Mouse (Mus musculus): Measurements from ENCODE around the gene Cyp1a1. TPM values are rescaled to one million over a fixed set of nuclear protein-coding genes. Genes with fewer than 3 reads are reported as not detected.

The Cyp1a1 gene
- total and polyA plus RNA-seq, 2 experiments from 2014 or later = 0.05 TPM; not detected in 1

DNA sequence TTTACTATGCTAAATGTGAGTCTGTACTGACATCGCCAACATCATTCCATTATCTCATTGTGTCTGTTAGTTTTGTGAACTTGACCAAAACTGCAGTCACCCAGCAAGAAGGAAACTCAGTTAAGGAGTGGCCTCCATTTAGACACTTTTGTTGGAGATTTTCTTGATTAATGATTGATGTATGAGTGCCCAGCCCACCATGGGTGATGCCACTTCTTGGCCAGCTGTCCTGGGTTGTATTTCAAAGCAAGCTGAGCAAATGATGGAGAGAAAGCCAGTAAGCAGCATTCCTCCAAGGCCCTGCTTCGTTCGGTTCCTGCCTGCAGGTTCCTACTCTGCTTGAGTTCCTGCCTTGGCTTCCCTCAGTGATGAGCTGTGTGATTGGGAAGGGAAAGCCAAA lies 33.0 kb downstream of the Cyp1a1 start:
- no peak for ATAC-seq (ENCODE audit: insufficient read depth, low read depth)
- Histone ChIP-seq H3K9me3 (replicated peaks; ENCODE audit: control insufficient read depth, low read length) (no peaks in the 10 kb centered on the region), H3K27me3 (ENCODE audit: control insufficient read depth, insufficient read depth, low read length) (no peaks in the 10 kb centered on the region), H3K4me1 (ENCODE audit: control insufficient read depth, insufficient read depth) (peaks cover 19% of the 10 kb centered on the region), H3K27ac (ENCODE audit: low read depth) (no peak overlapping the region), H3K36me3 (replicated peaks; ENCODE audit: control insufficient read depth, insufficient read depth, low read length) (peaks cover 46% of the 10 kb centered on the region), H3K4me2 (ENCODE audit: low read depth, low read length) (no peak overlapping the region), H3K9ac (replicated peaks; ENCODE audit: low read depth, low read length) (no peak overlapping the region), H3K4me3 (ENCODE audit: low read depth, low read length) (no peak overlapping the region)
- WGBS = 81% methylated on average over 3 of the region's 3 CpGs
- no peak for TF ChIP-seq EP300 (IDR thresholded peaks at IDR 0.05; ENCODE audit: low read depth)
- no peak for TF ChIP-seq CTCF (IDR thresholded peaks at IDR 0.05; ENCODE audit: low read depth)
- no peak for DNase-seq (ENCODE audit: low spot score)

DNA sequence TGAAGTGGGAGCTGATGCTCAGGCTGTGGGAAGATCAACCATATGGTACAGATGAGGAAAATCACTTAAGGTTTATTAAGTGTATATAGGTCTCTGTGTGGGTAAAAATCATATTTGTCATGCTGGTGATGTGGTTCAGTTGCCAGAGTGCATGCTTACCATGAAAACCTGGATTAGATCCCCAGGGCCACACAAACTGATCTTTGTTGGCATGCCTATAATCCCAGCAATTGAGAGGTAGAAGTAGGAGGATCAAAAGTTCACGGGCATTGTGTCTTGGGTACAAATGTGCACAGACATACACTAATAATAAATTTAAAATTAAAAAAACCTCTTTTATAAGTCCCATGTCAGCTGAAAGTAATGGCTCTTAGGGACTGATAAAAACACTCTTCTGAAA lies 34.6 kb downstream of the Cyp1a1 start:
- H3K9me3 ChIP-seq (replicated peaks; ENCODE audit: control insufficient read depth, low read length) = no peaks in the 10 kb centered on the region
- peak overlapping the region; percentile 12; the same call in 1 of the 2 replicates for H3K27ac ChIP-seq (ENCODE audit: low read depth)
- no peaks in the 10 kb centered on the region for H3K27me3 ChIP-seq (ENCODE audit: control insufficient read depth, insufficient read depth, low read length)
- DNase-seq (ENCODE audit: low spot score) = no peak
- no peak overlapping the region for H3K4me2 ChIP-seq (ENCODE audit: low read depth, low read length)
- H3K36me3 ChIP-seq (replicated peaks; ENCODE audit: control insufficient read depth, insufficient read depth, low read length) = peaks cover 42% of the 10 kb centered on the region
- 74% methylated on average over 1 of the region's 1 CpGs for WGBS
- H3K9ac ChIP-seq (replicated peaks; ENCODE audit: low read depth, low read length) = no peak overlapping the region
- ATAC-seq (ENCODE audit: insufficient read depth, low read depth) = no peak
- TF ChIP-seq EP300 (IDR thresholded peaks at IDR 0.05; ENCODE audit: low read depth) = no peak
- TF ChIP-seq CTCF (IDR thresholded peaks at IDR 0.05; ENCODE audit: low read depth) = no peak
- no peak overlapping the region for H3K4me3 ChIP-seq (ENCODE audit: low read depth, low read length)
- H3K4me1 ChIP-seq (ENCODE audit: control insufficient read depth, insufficient read depth) = peaks cover 19% of the 10 kb centered on the region

DNA sequence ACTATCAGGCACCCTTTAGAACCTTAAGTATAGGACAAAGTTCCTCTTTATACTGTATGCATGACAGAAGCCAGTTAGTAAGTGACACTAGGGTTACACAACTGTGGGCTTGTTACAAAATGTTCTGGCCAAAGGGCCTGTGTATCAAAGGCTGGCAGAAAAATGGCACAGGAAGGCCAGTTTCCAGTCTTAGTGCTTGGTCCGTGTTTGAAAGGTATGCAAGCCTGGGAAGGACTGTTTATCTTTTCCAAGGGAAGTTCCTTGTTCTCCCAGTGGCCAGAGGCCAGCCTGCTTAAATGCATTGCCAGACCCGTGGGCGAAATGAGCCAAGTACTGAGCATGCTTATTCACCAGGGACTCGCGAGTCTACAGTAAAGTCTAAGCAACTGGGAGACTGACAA lies 35.6 kb downstream of the Cyp1a1 start:
- TF ChIP-seq EP300 (IDR thresholded peaks at IDR 0.05; ENCODE audit: low read depth) (peak; percentile 57; the same call in 1 of the 2 replicates), CTCF (IDR thresholded peaks at IDR 0.05; ENCODE audit: low read depth) (no peak)
- peaks cover 42% of the 10 kb centered on the region for H3K36me3 ChIP-seq (replicated peaks; ENCODE audit: control insufficient read depth, insufficient read depth, low read length)
- H3K27ac ChIP-seq (ENCODE audit: low read depth) = peak overlapping the region; percentile 12; the same call in 1 of the 2 replicates
- no peaks in the 10 kb centered on the region for H3K27me3 ChIP-seq (ENCODE audit: control insufficient read depth, insufficient read depth, low read length)
- H3K4me1 ChIP-seq (ENCODE audit: control insufficient read depth, insufficient read depth) = peaks cover 19% of the 10 kb centered on the region
- no peak overlapping the region for H3K9ac ChIP-seq (replicated peaks; ENCODE audit: low read depth, low read length)
- H3K4me3 ChIP-seq (ENCODE audit: low read depth, low read length) = no peak overlapping the region
- WGBS = 27% methylated on average over 5 of the region's 5 CpGs
- DNase-seq (ENCODE audit: low spot score) (peak; percentile 35), ATAC-seq (ENCODE audit: insufficient read depth, low read depth) (peak; percentile 68)
- no peaks in the 10 kb centered on the region for H3K9me3 ChIP-seq (replicated peaks; ENCODE audit: control insufficient read depth, low read length)
- no peak overlapping the region for H3K4me2 ChIP-seq (ENCODE audit: low read depth, low read length)

DNA sequence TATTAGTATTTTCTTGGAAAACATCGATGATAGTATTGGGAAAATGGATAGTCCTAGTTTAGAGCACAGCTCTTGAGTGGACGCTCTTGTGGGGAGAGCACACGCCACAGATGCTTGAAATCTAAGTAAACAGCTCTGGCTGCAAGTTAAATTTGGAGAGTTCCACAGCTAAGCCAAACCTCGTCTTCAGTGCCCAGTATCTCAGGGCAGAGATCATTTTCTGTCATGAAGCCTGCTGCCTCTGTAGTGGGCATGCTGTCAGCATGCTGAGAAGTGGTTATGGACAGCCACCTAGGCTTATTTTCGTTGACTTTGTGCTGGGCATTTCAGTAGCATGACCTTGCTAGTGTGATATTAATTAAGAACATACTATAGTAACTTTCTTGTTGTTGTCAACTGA lies 36.1 kb downstream of the Cyp1a1 start:
- 65% methylated on average over 5 of the region's 5 CpGs for WGBS
- Histone ChIP-seq H3K36me3 (replicated peaks; ENCODE audit: control insufficient read depth, insufficient read depth, low read length) (peaks cover 39% of the 10 kb centered on the region), H3K27ac (ENCODE audit: low read depth) (peak overlapping the region; percentile 12; the same call in 1 of the 2 replicates), H3K9me3 (replicated peaks; ENCODE audit: control insufficient read depth, low read length) (no peaks in the 10 kb centered on the region), H3K4me1 (ENCODE audit: control insufficient read depth, insufficient read depth) (peaks cover 19% of the 10 kb centered on the region), H3K27me3 (ENCODE audit: control insufficient read depth, insufficient read depth, low read length) (no peaks in the 10 kb centered on the region), H3K9ac (replicated peaks; ENCODE audit: low read depth, low read length) (no peak overlapping the region), H3K4me2 (ENCODE audit: low read depth, low read length) (no peak overlapping the region), H3K4me3 (ENCODE audit: low read depth, low read length) (no peak overlapping the region)
- ATAC-seq (ENCODE audit: insufficient read depth, low read depth) (no peak), DNase-seq (ENCODE audit: low spot score) (no peak)
- no peak for TF ChIP-seq CTCF (IDR thresholded peaks at IDR 0.05; ENCODE audit: low read depth)
- no peak for TF ChIP-seq EP300 (IDR thresholded peaks at IDR 0.05; ENCODE audit: low read depth)

DNA sequence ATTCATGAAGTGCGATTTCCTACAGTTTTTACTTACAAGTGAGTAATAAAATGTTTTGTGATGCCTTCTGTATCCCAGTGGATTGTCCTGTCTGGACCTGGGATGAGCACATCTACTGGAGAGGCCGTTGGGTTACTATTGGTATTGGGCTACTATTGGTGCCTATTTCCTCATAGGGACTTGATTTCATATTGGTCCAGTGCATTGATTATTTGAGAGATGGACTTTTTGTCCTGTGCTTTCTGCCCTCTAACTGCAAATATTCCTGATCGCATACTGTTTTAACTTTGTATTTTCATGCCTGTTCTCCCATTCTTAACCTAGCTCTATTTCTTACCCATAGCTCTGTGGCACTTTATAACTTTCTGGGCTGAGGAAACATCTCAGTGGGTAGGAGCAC lies 37.0 kb downstream of the Cyp1a1 start:
- Histone ChIP-seq H3K9me3 (replicated peaks; ENCODE audit: control insufficient read depth, low read length) (no peaks in the 10 kb centered on the region), H3K4me3 (ENCODE audit: low read depth, low read length) (no peak overlapping the region), H3K4me2 (ENCODE audit: low read depth, low read length) (no peak overlapping the region), H3K27ac (ENCODE audit: low read depth) (no peak overlapping the region), H3K36me3 (replicated peaks; ENCODE audit: control insufficient read depth, insufficient read depth, low read length) (peaks cover 43% of the 10 kb centered on the region), H3K27me3 (ENCODE audit: control insufficient read depth, insufficient read depth, low read length) (no peaks in the 10 kb centered on the region), H3K9ac (replicated peaks; ENCODE audit: low read depth, low read length) (no peak overlapping the region), H3K4me1 (ENCODE audit: control insufficient read depth, insufficient read depth) (peaks cover 19% of the 10 kb centered on the region)
- no peak for TF ChIP-seq CTCF (IDR thresholded peaks at IDR 0.05; ENCODE audit: low read depth)
- no peak for TF ChIP-seq EP300 (IDR thresholded peaks at IDR 0.05; ENCODE audit: low read depth)
- WGBS = 97% methylated on average over 3 of the region's 3 CpGs
- no peak for ATAC-seq (ENCODE audit: insufficient read depth, low read depth)
- DNase-seq (ENCODE audit: low spot score) = no peak

DNA sequence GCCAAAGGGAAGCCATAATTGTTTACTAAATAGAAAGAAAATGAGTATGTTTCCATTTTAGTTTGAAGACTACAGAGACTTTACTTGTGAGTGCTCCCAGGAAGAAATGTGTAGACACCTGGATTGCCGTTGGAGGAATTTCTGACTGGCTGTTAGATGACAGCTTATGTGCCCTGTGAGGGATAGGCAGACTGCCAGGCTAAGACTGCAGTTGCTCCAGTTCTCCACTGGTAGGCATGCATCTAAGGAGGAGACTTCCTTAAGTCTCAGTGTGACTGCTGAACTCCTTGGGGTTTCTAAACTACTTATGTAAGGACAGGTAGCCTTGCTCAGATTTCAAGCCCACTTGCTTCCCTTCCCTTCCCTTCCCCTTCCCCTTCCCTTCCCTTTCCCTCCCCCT lies 40.6 kb downstream of the Cyp1a1 start:
- H3K27me3 ChIP-seq (ENCODE audit: control insufficient read depth, insufficient read depth, low read length) = no peaks in the 10 kb centered on the region
- peaks cover 12% of the 10 kb centered on the region for H3K4me1 ChIP-seq (ENCODE audit: control insufficient read depth, insufficient read depth)
- H3K27ac ChIP-seq (ENCODE audit: low read depth) = no peak overlapping the region
- no peak overlapping the region for H3K9ac ChIP-seq (replicated peaks; ENCODE audit: low read depth, low read length)
- no peak overlapping the region for H3K4me2 ChIP-seq (ENCODE audit: low read depth, low read length)
- DNase-seq (ENCODE audit: low spot score) = no peak
- WGBS = 91% methylated on average over 1 of the region's 1 CpGs
- H3K36me3 ChIP-seq (replicated peaks; ENCODE audit: control insufficient read depth, insufficient read depth, low read length) = peaks cover 41% of the 10 kb centered on the region
- ATAC-seq (ENCODE audit: insufficient read depth, low read depth) = no peak
- TF ChIP-seq CTCF (IDR thresholded peaks at IDR 0.05; ENCODE audit: low read depth) (no peak), EP300 (IDR thresholded peaks at IDR 0.05; ENCODE audit: low read depth) (no peak)
- H3K4me3 ChIP-seq (ENCODE audit: low read depth, low read length) = no peak overlapping the region
- H3K9me3 ChIP-seq (replicated peaks; ENCODE audit: control insufficient read depth, low read length) = no peaks in the 10 kb centered on the region

Data from heart, postnatal 0 days (tissue).